Mouse (Mus musculus) yolk sac, embryonic 10.5 days (tissue): ENCODE results near the gene Nrcam.

ENCODE experiments used
- DNase-seq: peaks from one replicate; pipeline ENCODE4 v3.0.0-alpha.2; 2017; ENCODE audit warnings: low spot score

The Nrcam gene

GRCm38 (mm10) chr12:44437046-44437827 is 108.6 kb downstream of the Nrcam start:
- DNase-seq: no peak

GRCm38 (mm10) chr12:44438884-44439283 is 110.2 kb downstream of the Nrcam start:
- no peak for DNase-seq

- no peak for DNase-seq
These were observed 111.5 kb downstream of the Nrcam start for GRCm38 (mm10) chr12:44440230-44440629.

- no peak for DNase-seq
These were observed 122.2 kb downstream of the Nrcam start for GRCm38 (mm10) chr12:44450930-44451329.

- DNase-seq: no peak
These were observed 123.1 kb downstream of the Nrcam start for GRCm38 (mm10) chr12:44451742-44452141.

- DNase-seq: no peak
These were observed 125.1 kb downstream of the Nrcam start for GRCm38 (mm10) chr12:44453791-44454190.

- no peak for DNase-seq
These were observed 129.3 kb downstream of the Nrcam start for GRCm38 (mm10) chr12:44457961-44458360.

GRCm38 (mm10) chr12:44462436-44462835 is 133.8 kb downstream of the Nrcam start:
- no peak for DNase-seq

GRCm38 (mm10) chr12:44462976-44463375 is 134.3 kb downstream of the Nrcam start:
- DNase-seq: no peak

GRCm38 (mm10) chr12:44471073-44471472 is 142.4 kb downstream of the Nrcam start:
- DNase-seq: no peak

GRCm38 (mm10) chr12:44475355-44475754 is 146.7 kb downstream of the Nrcam start:
- DNase-seq: no peak

- DNase-seq: no peak
These were observed 150.8 kb downstream of the Nrcam start for GRCm38 (mm10) chr12:44479260-44480030.

- DNase-seq: no peak
These were observed 151.3 kb downstream of the Nrcam start for GRCm38 (mm10) chr12:44480031-44480419.

GRCm38 (mm10) chr12:44481415-44481814 is 152.7 kb downstream of the Nrcam start:
- no peak for DNase-seq

GRCm38 (mm10) chr12:44492759-44493479 is 164.2 kb downstream of the Nrcam start:
- DNase-seq: no peak

GRCm38 (mm10) chr12:44497762-44498161 is 169.1 kb downstream of the Nrcam start:
- DNase-seq: no peak

- DNase-seq: no peak
These were observed 170.2 kb downstream of the Nrcam start for GRCm38 (mm10) chr12:44498872-44499271.

- DNase-seq: no peak
These were observed 173.3 kb downstream of the Nrcam start for GRCm38 (mm10) chr12:44501807-44502487.

- DNase-seq: no peak
These were observed 175.1 kb downstream of the Nrcam start for GRCm38 (mm10) chr12:44503737-44504136.

- no peak for DNase-seq
These were observed 179.9 kb downstream of the Nrcam start for GRCm38 (mm10) chr12:44508635-44509034.

GRCm38 (mm10) chr12:44509406-44510104 is 180.9 kb downstream of the Nrcam start:
- DNase-seq: no peak
